Mouse (Mus musculus) intestine, postnatal 0 days (tissue): Measurements from ENCODE around the gene Rassf5. TPM values are rescaled to one million over a fixed set of nuclear protein-coding genes. Genes with fewer than 3 reads are reported as not detected.

Experiments used
- ATAC-seq: fragments of 200-750 bp; cut with Nextera tagmentation; 2 replicates; pipeline ENCODE4 v1.8.0; 2017; ENCODE audit warnings: mild to moderate bottlenecking, moderate TSS enrichment, moderate library complexity
- H3K27ac ChIP-seq: fragments of 300-500 bp; sonication (generic); 2 replicates; pipeline ENCODE4 v1.5.1; 2014; ENCODE audit warnings: mild to moderate bottlenecking, low read depth, low read length, moderate library complexity
- H3K27me3 ChIP-seq: fragments of 300-500 bp; sonication (generic); replicated peaks from 2 replicates; pipeline ENCODE4 v1.6.1; 2014; ENCODE audit warnings: low read length, mixed read lengths; ENCODE audit not compliant: control insufficient read depth, insufficient read depth
- H3K36me3 ChIP-seq: fragments of 300-500 bp; sonication (generic); 2 replicates; pipeline ENCODE4 v1.6.1; 2014; ENCODE audit warnings: mild to moderate bottlenecking, moderate library complexity; ENCODE audit not compliant: control insufficient read depth, insufficient read depth
- H3K4me1 ChIP-seq: fragments of 300-500 bp; sonication (generic); replicated peaks from 2 replicates; pipeline ENCODE4 v1.6.1; 2014; ENCODE audit warnings: antibody characterized with exemption, low read length, mixed read lengths; ENCODE audit not compliant: control insufficient read depth, insufficient read depth
- H3K4me2 ChIP-seq: fragments of 300-500 bp; sonication (generic); replicated peaks from 2 replicates; pipeline ENCODE4 v1.6.1; 2014; ENCODE audit warnings: low read depth, mild to moderate bottlenecking, moderate library complexity
- H3K4me3 ChIP-seq: fragments of 300-500 bp; sonication (generic); 2 replicates; pipeline ENCODE4 v1.5.1; 2014; ENCODE audit warnings: low read depth, low read length
- H3K9ac ChIP-seq: fragments of 300-500 bp; sonication (generic); 2 replicates; pipeline ENCODE4 v1.6.1; 2014; ENCODE audit warnings: mild to moderate bottlenecking, low read depth, low read length
- H3K9me3 ChIP-seq: fragments of 300-500 bp; sonication (generic); 2 replicates; pipeline ENCODE4 v1.6.1; 2016; ENCODE audit warnings: mixed run types; ENCODE audit not compliant: control insufficient read depth
- CTCF ChIP-seq: sonication (generic); IDR thresholded peaks from 2 replicates; pipeline ENCODE4 v1.5.1; 2016; ENCODE audit warnings: low read depth, mild to moderate bottlenecking, control low read depth, antibody characterized with exemption, moderate library complexity
- WGBS: fragments of 180-500 bp; shearing (Covaris S2); extraction: QIAGEN DNeasy Blood & Tissue Kit; methylation state at CpG from one replicate; pipeline ENCODE4 v1.1.7; 2014; 5-methylcytosine and 5-hydroxymethylcytosine counted together
- polyA plus RNA-seq: library from polyadenylated mRNA; unstranded; fragments of >200 nt; fragmentation: Nextera tagmentation; extraction: Ambion mirVana; gene quantifications from 2 replicates; pipeline ENCODE4 v1.2.1, GENCODE M21; 2015

The Rassf5 gene
- polyA plus RNA-seq, 1 experiment from 2014 or later, result 6.4 TPM

DNA sequence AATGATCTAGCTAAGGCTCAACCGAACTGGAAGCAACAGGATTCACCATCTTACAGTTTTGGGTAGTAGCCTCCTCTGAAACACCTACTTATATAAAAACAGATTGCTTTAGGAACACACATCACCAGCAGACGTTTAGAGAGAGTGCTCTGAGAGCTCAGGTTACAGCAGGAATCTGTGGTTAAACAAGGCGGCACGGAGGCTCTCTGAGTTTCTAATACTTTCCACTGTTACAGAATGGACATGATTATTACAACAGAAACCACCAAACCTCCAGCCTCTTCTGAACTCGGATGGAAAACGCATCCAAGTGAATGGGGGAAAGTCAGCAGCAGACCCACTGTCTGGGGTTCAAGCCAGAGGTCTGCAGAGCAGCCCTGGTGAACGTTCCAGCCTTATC, 9.0 kb downstream of the Rassf5 start:
- no peak overlapping the region for H3K27ac ChIP-seq
- no peak for TF ChIP-seq CTCF
- WGBS, result 61% methylated on average over 7 of the region's 7 CpGs

DNA sequence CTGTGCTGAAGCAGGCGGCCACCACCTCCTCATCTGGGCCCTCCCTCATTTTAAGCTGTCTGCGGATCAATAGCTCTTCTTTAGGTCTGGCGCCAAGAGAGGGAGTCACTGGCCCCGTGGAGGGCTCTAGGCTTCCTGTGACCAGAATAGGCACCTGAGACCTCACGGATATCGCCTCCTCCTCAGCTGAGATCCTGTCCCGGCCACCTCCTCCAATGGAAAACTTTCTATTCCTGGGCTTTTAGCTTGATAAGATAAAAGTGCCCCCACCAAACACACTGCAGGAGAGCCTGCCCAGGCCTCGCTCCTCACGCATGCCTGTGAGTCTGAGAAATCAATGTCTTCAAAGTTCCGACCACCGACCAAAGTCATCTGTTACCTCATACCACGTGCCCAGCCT, 11.5 kb downstream of the Rassf5 start:
- H3K4me3 ChIP-seq, result no peak overlapping the region

More for the DNA sequence above, 9.0 kb downstream of the Rassf5 start:
- ATAC-seq, result no peak
- Histone ChIP-seq H3K4me3 (no peak overlapping the region), H3K4me2 (no peak overlapping the region), H3K9ac (no peak overlapping the region), H3K36me3 (no peaks in the 10 kb centered on the region), H3K9me3 (no peaks in the 10 kb centered on the region), H3K27me3 (no peaks in the 10 kb centered on the region), H3K4me1 (no peaks in the 10 kb centered on the region)

DNA sequence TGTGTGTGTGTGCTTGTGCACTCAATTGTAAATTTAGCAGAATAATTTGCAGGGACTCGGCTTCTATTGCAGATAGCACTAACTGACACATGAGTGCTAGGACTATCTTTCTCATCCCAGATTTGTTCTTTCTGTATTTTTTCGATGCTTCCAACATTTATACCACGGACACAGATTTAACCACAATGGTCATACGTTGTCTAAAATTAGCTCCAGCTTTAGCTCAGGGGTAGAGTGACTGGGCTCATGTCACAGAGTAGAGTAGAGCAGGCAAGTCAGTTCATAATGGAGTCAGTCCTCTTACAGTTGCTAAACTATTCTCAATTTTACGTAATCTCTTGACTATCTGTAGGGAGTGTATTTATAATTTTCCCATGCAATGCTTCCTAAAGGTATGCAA, 16.4 kb downstream of the Rassf5 start:
- Histone ChIP-seq H3K36me3 (no peaks in the 10 kb centered on the region), H3K27ac (no peak overlapping the region), H3K27me3 (no peaks in the 10 kb centered on the region), H3K4me2 (no peak overlapping the region), H3K9ac (no peak overlapping the region), H3K9me3 (no peaks in the 10 kb centered on the region), H3K4me3 (no peak overlapping the region), H3K4me1 (no peaks in the 10 kb centered on the region)
- TF ChIP-seq CTCF, result no peak
- WGBS, result 76% methylated on average over 5 of the region's 5 CpGs
- no peak for ATAC-seq

More for the DNA sequence above, 11.5 kb downstream of the Rassf5 start:
- Histone ChIP-seq H3K9me3 (no peaks in the 10 kb centered on the region), H3K27me3 (no peaks in the 10 kb centered on the region), H3K27ac (no peak overlapping the region), H3K36me3 (no peaks in the 10 kb centered on the region), H3K4me2 (no peak overlapping the region), H3K9ac (no peak overlapping the region), H3K4me1 (no peaks in the 10 kb centered on the region)
- no peak for ATAC-seq
- TF ChIP-seq CTCF, result no peak
- 57% methylated on average over 12 of the region's 12 CpGs for WGBS

DNA sequence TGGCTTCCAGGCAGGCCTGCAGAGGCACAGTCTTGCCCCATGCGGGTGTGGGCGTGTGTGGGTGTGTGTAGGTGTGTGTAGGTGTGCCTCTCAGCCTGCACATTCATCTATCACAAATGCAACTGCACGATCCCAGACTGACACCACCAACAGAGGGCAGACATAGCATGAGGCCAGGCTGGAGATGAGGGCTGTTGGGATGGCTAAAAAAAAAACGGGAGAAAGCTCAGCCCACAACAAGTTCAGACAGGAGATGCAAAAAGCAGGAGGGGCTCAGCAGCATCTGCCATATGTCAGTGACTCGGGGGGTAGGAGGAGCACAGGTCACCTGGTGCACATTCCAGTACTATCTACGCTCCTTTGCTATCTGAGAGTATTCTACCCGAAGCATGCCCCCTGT, 16.8 kb downstream of the Rassf5 start:
- Histone ChIP-seq H3K9ac (no peak overlapping the region), H3K36me3 (no peaks in the 10 kb centered on the region), H3K27me3 (no peaks in the 10 kb centered on the region), H3K9me3 (no peaks in the 10 kb centered on the region), H3K27ac (no peak overlapping the region), H3K4me3 (no peak overlapping the region), H3K4me1 (no peaks in the 10 kb centered on the region), H3K4me2 (no peak overlapping the region)
- peak; percentile 53 for TF ChIP-seq CTCF
- WGBS, result 32% methylated on average over 7 of the region's 7 CpGs
- ATAC-seq, result peak; percentile 72; the same call in 1 of the 2 replicates

DNA sequence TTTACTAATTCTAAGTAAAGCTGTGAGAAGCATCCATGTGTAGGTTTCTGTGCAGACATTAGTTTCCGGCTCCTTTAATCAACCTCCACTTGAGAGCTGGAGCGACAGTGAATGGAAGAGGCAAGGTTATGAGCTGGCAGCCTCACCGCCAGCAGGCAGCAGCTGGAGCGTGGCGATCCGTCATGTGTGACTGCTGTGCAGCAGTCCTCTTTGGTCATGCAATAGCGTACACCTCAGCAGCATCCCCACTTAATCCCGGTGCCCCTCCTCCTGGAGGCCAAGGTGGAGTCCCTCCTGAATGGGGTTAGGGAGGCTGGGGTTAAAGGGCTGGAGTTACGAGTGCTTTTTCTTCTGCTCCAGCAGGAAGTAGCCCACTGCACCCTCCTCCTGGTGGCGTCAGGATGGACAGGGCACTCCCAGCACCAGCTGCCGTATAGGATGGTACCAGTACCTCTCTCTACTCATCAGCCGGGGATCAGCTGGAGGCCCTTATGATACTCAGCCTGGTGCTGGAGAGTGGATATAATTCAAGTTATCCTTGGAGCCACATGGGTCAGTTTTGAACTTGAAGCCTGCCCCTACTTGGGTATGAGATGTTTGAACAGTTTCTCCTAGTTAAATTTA, 20.1 kb downstream of the Rassf5 start:
- Histone ChIP-seq H3K27me3 (no peaks in the 10 kb centered on the region), H3K4me2 (no peak overlapping the region), H3K4me3 (no peak overlapping the region), H3K9ac (no peak overlapping the region), H3K4me1 (no peaks in the 10 kb centered on the region), H3K36me3 (no peaks in the 10 kb centered on the region), H3K27ac (no peak overlapping the region), H3K9me3 (no peaks in the 10 kb centered on the region)
- WGBS, result 66% methylated on average over 12 of the region's 12 CpGs
- TF ChIP-seq CTCF, result no peak
- ATAC-seq, result no peak

DNA sequence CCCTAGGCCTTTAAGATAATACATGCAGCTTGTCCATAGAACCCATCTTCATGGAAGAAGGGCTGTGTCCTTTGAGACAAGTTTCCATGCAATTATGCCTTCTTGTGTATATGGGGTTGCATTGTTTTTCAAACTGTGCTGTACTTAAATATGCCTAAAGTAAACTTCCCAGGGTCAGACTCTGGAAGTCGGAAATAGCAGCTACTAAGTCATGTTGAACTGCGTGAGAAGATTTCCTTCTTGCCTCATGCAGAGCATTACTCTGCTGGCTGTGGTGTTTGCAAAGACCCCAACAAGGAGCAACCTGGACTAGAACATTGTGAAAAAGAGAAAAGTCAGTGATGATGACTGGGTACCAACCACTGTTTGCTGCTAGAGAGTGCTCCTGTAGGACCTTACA, 21.7 kb downstream of the Rassf5 start:
- 76% methylated on average over 2 of the region's 2 CpGs for WGBS
- TF ChIP-seq CTCF, result no peak
- H3K36me3 ChIP-seq, result no peaks in the 10 kb centered on the region

More for the DNA sequence above, 21.7 kb downstream of the Rassf5 start:
- no peak for ATAC-seq
- no peak overlapping the region for H3K9ac ChIP-seq
- H3K4me2 ChIP-seq, result no peak overlapping the region
- no peak overlapping the region for H3K4me3 ChIP-seq
- H3K27ac ChIP-seq, result no peak overlapping the region
- H3K4me1 ChIP-seq, result no peaks in the 10 kb centered on the region
- no peaks in the 10 kb centered on the region for H3K9me3 ChIP-seq
- no peaks in the 10 kb centered on the region for H3K27me3 ChIP-seq
